Mouse (Mus musculus) stomach, embryonic 16.5 days (tissue): Measurements from ENCODE around the gene Osbpl3. TPM values are rescaled to one million over a fixed set of nuclear protein-coding genes. Genes with fewer than 3 reads are reported as not detected.

Source experiments
- ATAC-seq: fragments of 200-750 bp; cut with Nextera tagmentation; 2 replicates; pipeline ENCODE4 v1.8.0; 2017; ENCODE audit warnings: moderate number of reproducible peaks, moderate TSS enrichment; ENCODE audit not compliant: insufficient read depth, low FRiP score
- H3K27ac ChIP-seq: fragments of 300-500 bp; sonication (generic); 2 replicates; pipeline ENCODE4 v1.5.1; 2014; ENCODE audit warnings: low read length
- H3K27me3 ChIP-seq: fragments of 300-500 bp; sonication (generic); 2 replicates; pipeline ENCODE4 v1.6.1; 2014; ENCODE audit warnings: low read length, control low read depth, mixed read lengths; ENCODE audit not compliant: control insufficient read depth, insufficient read depth
- H3K36me3 ChIP-seq: fragments of 300-500 bp; sonication (generic); 2 replicates; pipeline ENCODE4 v1.6.1; 2014; ENCODE audit warnings: low read length; ENCODE audit not compliant: control insufficient read depth, insufficient read depth
- H3K4me1 ChIP-seq: fragments of 300-500 bp; sonication (generic); 2 replicates; pipeline ENCODE4 v1.6.1; 2014; ENCODE audit warnings: low read length, control low read depth, mixed read lengths; ENCODE audit not compliant: control insufficient read depth, insufficient read depth
- H3K4me2 ChIP-seq: fragments of 300-500 bp; sonication (generic); 2 replicates; pipeline ENCODE4 v1.6.1; 2014; ENCODE audit warnings: low read depth, low read length, mixed read lengths
- H3K4me3 ChIP-seq: fragments of 300-500 bp; sonication (generic); replicated peaks from 2 replicates; pipeline ENCODE4 v1.5.1; 2014; ENCODE audit warnings: mild to moderate bottlenecking, low read length
- H3K9ac ChIP-seq: fragments of 300-500 bp; sonication (generic); 2 replicates; pipeline ENCODE4 v1.6.1; 2014; ENCODE audit warnings: low read length
- H3K9me3 ChIP-seq: fragments of 300-500 bp; sonication (generic); replicated peaks from 2 replicates; pipeline ENCODE4 v1.6.1; 2016; ENCODE audit warnings: low read length, control low read depth; ENCODE audit not compliant: control insufficient read depth
- WGBS: fragments of 180-500 bp; shearing (Covaris S2); extraction: QIAGEN DNeasy Blood & Tissue Kit; methylation state at CpG from one replicate; pipeline ENCODE4 v1.1.7; 2014; 5-methylcytosine and 5-hydroxymethylcytosine counted together
- polyA plus RNA-seq: library from polyadenylated mRNA; unstranded; fragments of >200 nt; fragmentation: Nextera tagmentation; extraction: Ambion mirVana; gene quantifications from 2 replicates; pipeline ENCODE4 v1.2.1, GENCODE M21; 2015

Gene Osbpl3
- polyA plus RNA-seq, 1 experiment from 2014 or later = 15.5 TPM

GRCm38 (mm10) chr6:50377742-50378720 is 78.0 kb downstream of the Osbpl3 start:
- 51% methylated on average over 21 of the region's 21 CpGs for WGBS
- Histone ChIP-seq H3K9ac (no peak overlapping the region), H3K27me3 (no peaks in the 10 kb centered on the region), H3K4me3 (no peak overlapping the region), H3K4me2 (no peak overlapping the region), H3K36me3 (no peaks in the 10 kb centered on the region), H3K27ac (peak overlapping the region; percentile 84), H3K4me1 (peaks cover 32% of the 10 kb centered on the region), H3K9me3 (no peaks in the 10 kb centered on the region)
- peak; percentile 70 for ATAC-seq

- no peaks in the 10 kb centered on the region for H3K27me3 ChIP-seq
- peaks cover 29% of the 10 kb centered on the region for H3K4me1 ChIP-seq
- H3K9ac ChIP-seq = no peak overlapping the region
- WGBS = 85% methylated on average over 1 of the region's 1 CpGs
- no peaks in the 10 kb centered on the region for H3K9me3 ChIP-seq
- ATAC-seq = no peak
- H3K4me2 ChIP-seq = no peak overlapping the region
- H3K4me3 ChIP-seq = no peak overlapping the region
- H3K36me3 ChIP-seq = no peaks in the 10 kb centered on the region
- H3K27ac ChIP-seq = 0 out of 2 replicates have a peak overlapping the region, but pooled peaks have one; percentile 80
These were observed 79.3 kb downstream of the Osbpl3 start for GRCm38 (mm10) chr6:50376684-50377083.

- no peak overlapping the region for H3K9ac ChIP-seq
- H3K4me1 ChIP-seq = peaks cover 7% of the 10 kb centered on the region; the same call in 1 of the 2 replicates
- H3K4me2 ChIP-seq = no peak overlapping the region
- 44% methylated on average over 5 of the region's 5 CpGs for WGBS
- no peaks in the 10 kb centered on the region for H3K27me3 ChIP-seq
- peak overlapping the region; percentile 74 for H3K27ac ChIP-seq
- H3K4me3 ChIP-seq = no peak overlapping the region
- ATAC-seq = peak; percentile 61; the same call in 1 of the 2 replicates
- H3K9me3 ChIP-seq = no peaks in the 10 kb centered on the region
- 0 out of 2 replicates have a peak, but pooled peaks cover 3% of the 10 kb centered on the region for H3K36me3 ChIP-seq
These were observed 83.2 kb downstream of the Osbpl3 start for GRCm38 (mm10) chr6:50372516-50373424.

- H3K9ac ChIP-seq = no peak overlapping the region
- H3K4me3 ChIP-seq = no peak overlapping the region
- H3K27ac ChIP-seq = no peak overlapping the region
- H3K4me2 ChIP-seq = no peak overlapping the region
- no peaks in the 10 kb centered on the region for H3K27me3 ChIP-seq
- H3K36me3 ChIP-seq = 0 out of 2 replicates have a peak, but pooled peaks cover 3% of the 10 kb centered on the region
- H3K9me3 ChIP-seq = no peaks in the 10 kb centered on the region
- H3K4me1 ChIP-seq = peaks cover 6% of the 10 kb centered on the region; the same call in 1 of the 2 replicates
- peak; percentile 51; the same call in 1 of the 2 replicates for ATAC-seq
- 72% methylated on average over 8 of the region's 8 CpGs for WGBS
These were observed 84.4 kb downstream of the Osbpl3 start for GRCm38 (mm10) chr6:50371501-50372086.

- H3K9ac ChIP-seq = no peak overlapping the region
- H3K9me3 ChIP-seq = no peaks in the 10 kb centered on the region
- H3K4me2 ChIP-seq = no peak overlapping the region
- no peak overlapping the region for H3K4me3 ChIP-seq
- 0 out of 2 replicates have a peak, but pooled peaks cover 3% of the 10 kb centered on the region for H3K36me3 ChIP-seq
- no peaks in the 10 kb centered on the region for H3K27me3 ChIP-seq
- H3K27ac ChIP-seq = no peak overlapping the region
- H3K4me1 ChIP-seq = no peaks in the 10 kb centered on the region; the same call in 1 of the 2 replicates
- no peak for ATAC-seq
- 91% methylated on average over 8 of the region's 8 CpGs for WGBS
These were observed 87.3 kb downstream of the Osbpl3 start for GRCm38 (mm10) chr6:50368502-50369292.

- Histone ChIP-seq H3K4me1 (peaks cover 3% of the 10 kb centered on the region; the same call in 1 of the 2 replicates), H3K9ac (no peak overlapping the region), H3K36me3 (0 out of 2 replicates have a peak, but pooled peaks cover 3% of the 10 kb centered on the region), H3K4me3 (no peak overlapping the region), H3K27ac (no peak overlapping the region), H3K27me3 (no peaks in the 10 kb centered on the region), H3K4me2 (no peak overlapping the region), H3K9me3 (no peaks in the 10 kb centered on the region)
- 85% methylated on average over 5 of the region's 5 CpGs for WGBS
- ATAC-seq = no peak
These were observed 88.2 kb downstream of the Osbpl3 start for GRCm38 (mm10) chr6:50367836-50368235.

- WGBS = 82% methylated on average over 5 of the region's 5 CpGs
- no peak overlapping the region for H3K4me2 ChIP-seq
These were observed 89.3 kb downstream of the Osbpl3 start for GRCm38 (mm10) chr6:50366724-50367123.

GRCm38 (mm10) chr6:50366319-50366718 is 89.7 kb downstream of the Osbpl3 start:
- H3K4me2 ChIP-seq = no peak overlapping the region
- no peak overlapping the region for H3K27ac ChIP-seq
- no peak overlapping the region for H3K4me3 ChIP-seq
- WGBS = 70% methylated on average over 7 of the region's 7 CpGs
- no peak for ATAC-seq
- peaks cover 3% of the 10 kb centered on the region; the same call in 1 of the 2 replicates for H3K4me1 ChIP-seq
- no peaks in the 10 kb centered on the region for H3K9me3 ChIP-seq
- no peaks in the 10 kb centered on the region for H3K27me3 ChIP-seq
- 0 out of 2 replicates have a peak, but pooled peaks cover 3% of the 10 kb centered on the region for H3K36me3 ChIP-seq
- H3K9ac ChIP-seq = no peak overlapping the region

More at GRCm38 (mm10) chr6:50366724-50367123, 89.3 kb downstream of the Osbpl3 start:
- Histone ChIP-seq H3K27me3 (no peaks in the 10 kb centered on the region), H3K4me3 (no peak overlapping the region), H3K36me3 (0 out of 2 replicates have a peak, but pooled peaks cover 3% of the 10 kb centered on the region), H3K9ac (no peak overlapping the region), H3K9me3 (no peaks in the 10 kb centered on the region), H3K4me1 (peaks cover 3% of the 10 kb centered on the region; the same call in 1 of the 2 replicates), H3K27ac (no peak overlapping the region)
- no peak for ATAC-seq
